8 mouse cellular contexts compared by ENCODE assay signal in the genomic region with DNA sequence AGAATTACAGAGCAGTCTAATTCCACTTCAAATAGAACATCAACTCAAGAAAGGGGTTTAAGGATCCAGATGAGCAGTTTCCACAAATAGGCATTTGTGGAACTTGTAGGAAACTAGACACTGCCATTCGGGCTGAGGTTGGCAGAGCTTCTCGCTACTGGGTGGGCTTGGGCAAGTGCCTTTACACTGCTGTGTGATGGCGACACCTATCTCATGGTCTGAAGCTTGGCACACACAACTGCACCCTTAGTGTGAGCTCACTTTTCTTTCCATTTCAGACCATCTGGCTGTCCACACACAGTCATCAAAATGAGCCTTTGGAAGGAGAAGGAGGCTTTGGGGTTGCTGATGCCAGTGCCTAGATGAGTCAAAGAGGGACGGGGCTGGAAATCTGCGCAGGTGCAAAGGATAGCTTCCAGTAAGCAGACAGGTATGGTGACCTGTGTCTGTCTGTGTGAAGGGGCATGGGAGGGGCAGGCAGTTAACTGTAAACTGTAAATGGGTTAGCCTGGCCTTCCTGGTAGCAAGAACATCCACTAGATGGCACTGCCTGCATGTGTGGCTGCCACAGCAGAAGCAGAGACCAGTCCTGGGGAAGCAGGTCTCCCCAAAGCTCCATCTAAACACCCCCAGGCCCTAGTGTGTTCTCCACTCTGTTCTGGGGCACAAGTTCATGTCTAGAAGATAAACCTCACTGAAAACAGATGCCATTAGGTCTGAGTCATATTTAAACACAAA.
DNase-seq lines count a peak whose midpoint lies in the region; ATAC-seq and TF ChIP-seq lines count a peak whose summit lies in the region.

No protein-coding gene starts in this region.

- DNase-seq in Muller cell, postnatal 12 days (ENCODE audit: inconsistent ontology term): peak; percentile 11
- DNase-seq in cerebellum, adult 9-11 months: peak; percentile 21
- DNase-seq in heart, postnatal 4 days: peak; percentile 62
- peak; percentile 24 to 49 for DNase-seq in left cerebral cortex, postnatal 36 days (ENCODE audit: low spot score in 2 of 2)
- DNase-seq in right cerebral cortex, postnatal 36 days (ENCODE audit: low spot score in 2 of 2): peak; percentile 16 to 33
- DNase-seq in natural killer cell, adult 2 months (ENCODE audit: low spot score in 2 of 2): no peak

- H3K4me2 ChIP-seq in intestine, postnatal 0 days (replicated peaks; ENCODE audit: low read depth): no peak overlapping the region
- no peak overlapping the region for H3K4me2 ChIP-seq in intestine, embryonic 15.5 days (replicated peaks)

- H3K9ac ChIP-seq in intestine, postnatal 0 days (ENCODE audit: low read depth, low read length): no peak overlapping the region
- H3K9ac ChIP-seq in intestine, embryonic 15.5 days: no peak overlapping the region

- TF ChIP-seq CTCF in intestine, postnatal 0 days (IDR thresholded peaks at IDR 0.05; ENCODE audit: low read depth): peak; percentile 90

- no peak overlapping the region for H3K27ac ChIP-seq in intestine, postnatal 0 days (ENCODE audit: low read depth, low read length)
- H3K27ac ChIP-seq in intestine, embryonic 15.5 days: no peak overlapping the region

- no peaks in the 10 kb centered on the region for H3K27me3 ChIP-seq in intestine, postnatal 0 days (replicated peaks; ENCODE audit: control insufficient read depth, insufficient read depth, low read length)
- H3K27me3 ChIP-seq in intestine, embryonic 15.5 days (replicated peaks): no peaks in the 10 kb centered on the region

- H3K4me3 ChIP-seq in intestine, postnatal 0 days (ENCODE audit: low read depth, low read length): no peak overlapping the region
- H3K4me3 ChIP-seq in intestine, embryonic 15.5 days (replicated peaks): no peak overlapping the region

- ATAC-seq in intestine, postnatal 0 days: no peak
- no peak for ATAC-seq in intestine, embryonic 15.5 days

- no peaks in the 10 kb centered on the region for H3K4me1 ChIP-seq in intestine, postnatal 0 days (replicated peaks; ENCODE audit: control insufficient read depth, insufficient read depth, low read length)
- no peaks in the 10 kb centered on the region for H3K4me1 ChIP-seq in intestine, embryonic 15.5 days (replicated peaks)

- no peaks in the 10 kb centered on the region for H3K9me3 ChIP-seq in intestine, postnatal 0 days (ENCODE audit: control insufficient read depth)
- no peaks in the 10 kb centered on the region for H3K9me3 ChIP-seq in intestine, embryonic 15.5 days

- intact Hi-C loops in left cerebral cortex, postnatal 36 days (cut with DNase I): loop anchor here (1.0 kb wide), 1 partner anchor 261 kb away; no protein-coding TSS in a partner anchor

- 67% methylated on average over 5 of the region's 5 CpGs for whole genome bisulfite sequencing in intestine, postnatal 0 days
- WGBS in intestine, embryonic 15.5 days: 71% methylated on average over 5 of the region's 5 CpGs

- no peaks in the 10 kb centered on the region for H3K36me3 ChIP-seq in intestine, postnatal 0 days (ENCODE audit: control insufficient read depth, insufficient read depth)
- H3K36me3 ChIP-seq in intestine, embryonic 15.5 days: no peaks in the 10 kb centered on the region

Comparison
In these comparisons a context has a peak if more than half of its experiments do, and no peak if none do; other contexts are left out.
1. DNase-seq: peak in Muller cell, postnatal 12 days (single experiment), cerebellum, adult 9-11 months (single experiment), heart, postnatal 4 days (single experiment), left cerebral cortex, postnatal 36 days (2 of 2) and right cerebral cortex, postnatal 36 days (2 of 2); none in natural killer cell, adult 2 months (0 of 2).